Mouse (Mus musculus) liver, embryonic 14.5 days (tissue): Measurements from ENCODE around the gene Nudt21.

Source experiments
- CTCF ChIP-seq: IDR thresholded peaks from 2 replicates; pipeline ENCODE4 v1.5.1; 2016; ENCODE audit warnings: antibody characterized with exemption, low read depth, control low read depth
- EP300 ChIP-seq: IDR thresholded peaks from 2 replicates; pipeline ENCODE4 v1.6.1; 2016; ENCODE audit warnings: antibody characterized with exemption, low read depth

- TF ChIP-seq CTCF (no peak), EP300 (no peak)
Observed at GRCm38 (mm10) chr8:93971451-93971850, 65.4 kb downstream of the Nudt21 start.
